Mouse (Mus musculus): ENCODE measurements around the gene Adam26b. TPM values are rescaled to one million over a fixed set of nuclear protein-coding genes. Genes with fewer than 3 reads are reported as not detected.
"Not testable (repeated sequence)": the region's sequence is repeated elsewhere in the genome, so short reads cannot be mapped to it uniquely, and the experiment has no call there.

Gene Adam26b
- not detected for total RNA-seq (2022)

DNA sequence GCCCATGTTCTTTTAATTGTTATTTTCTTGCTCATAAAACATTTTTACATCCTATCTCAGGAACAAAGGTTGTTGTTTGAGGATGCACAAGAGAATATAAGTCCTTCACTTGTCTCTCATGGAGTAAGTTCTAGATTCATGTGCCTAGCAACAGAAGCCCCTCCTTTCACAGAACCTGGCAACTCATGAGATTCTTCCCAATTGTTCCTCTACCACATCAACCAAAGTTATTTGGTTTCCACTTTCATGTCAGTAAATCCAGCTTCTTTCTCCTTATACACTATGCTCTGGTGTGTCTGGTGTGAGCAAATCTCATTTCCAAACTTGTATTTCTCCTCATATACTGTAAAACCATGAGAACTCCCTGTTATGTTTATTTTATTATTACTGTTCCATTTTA lies at the start of gene Adam26b:
TSS of gene Adam26b (minus strand) at position 101 of the 400 bp plus-strand sequence.
- not testable (repeated sequence) for DNase-seq (ENCODE audit: low spot score in 2 of 2)

DNA sequence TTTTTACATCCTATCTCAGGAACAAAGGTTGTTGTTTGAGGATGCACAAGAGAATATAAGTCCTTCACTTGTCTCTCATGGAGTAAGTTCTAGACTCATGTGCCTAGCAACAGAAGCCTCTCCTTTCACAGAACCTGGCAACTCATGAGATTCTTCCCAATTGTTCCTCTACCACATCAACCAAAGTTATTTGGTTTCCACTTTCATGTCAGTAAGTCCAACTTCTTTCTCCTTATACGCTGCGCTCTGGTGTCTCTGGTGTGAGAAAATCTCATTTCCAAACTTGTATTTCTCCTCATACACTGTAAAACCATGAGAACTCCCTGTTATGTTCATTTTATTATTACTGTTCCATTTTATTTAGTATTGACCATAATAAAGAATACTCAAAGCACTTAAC lies 48.7 kb upstream of the Adam26b start, which contains the start of gene Adam26a:
TSS of gene Adam26a (minus strand) at position 101 of the 400 bp plus-strand sequence.
- DNase-seq (ENCODE audit: low spot score in 2 of 2): not testable (repeated sequence)

Other genes with a start within 250 kb of the Adam26b start
- gene Zfp42, start 221.1 kb downstream of the Adam26b start, total RNA-seq (2022): not detected
- gene Adam26a, start 48.6 kb upstream of the Adam26b start, total RNA-seq (2022): not detected
- gene Gm5346, start 99.2 kb upstream of the Adam26b start, total RNA-seq (2022): not detected
- not detected for gene Adam34, start 181.9 kb upstream of the Adam26b start, total RNA-seq (2022)

Data from left cerebral cortex, adult 8-10 months (tissue).